Mouse (Mus musculus) embryonic facial prominence, embryonic 15.5 days (tissue): ENCODE data around the gene Cbx8. TPM values are rescaled to one million over a fixed set of nuclear protein-coding genes. Genes with fewer than 3 reads are reported as not detected.

Experiments used
- ATAC-seq: fragments of 200-750 bp; cut with Nextera tagmentation; 2 replicates; pipeline ENCODE4 v1.8.0; 2017; ENCODE audit warnings: low read depth, moderate TSS enrichment; ENCODE audit not compliant: insufficient number of reproducible peaks, low FRiP score, low TSS enrichment
- H3K27ac ChIP-seq: fragments of 300-500 bp; sonication (generic); replicated peaks from 2 replicates; pipeline ENCODE4 v1.5.1; 2015; ENCODE audit warnings: mild to moderate bottlenecking, inconsistent platforms
- H3K27me3 ChIP-seq: fragments of 300-500 bp; sonication (generic); 2 replicates; pipeline ENCODE4 v1.6.1; 2015; ENCODE audit warnings: inconsistent platforms
- H3K36me3 ChIP-seq: fragments of 300-500 bp; sonication (generic); 2 replicates; pipeline ENCODE4 v1.6.1; 2015; ENCODE audit warnings: mild to moderate bottlenecking, inconsistent platforms
- H3K4me1 ChIP-seq: fragments of 300-500 bp; sonication (generic); 2 replicates; pipeline ENCODE4 v1.6.1; 2015; ENCODE audit warnings: inconsistent platforms
- H3K4me2 ChIP-seq: fragments of 300-500 bp; sonication (generic); replicated peaks from 2 replicates; pipeline ENCODE4 v1.6.1; 2015; ENCODE audit warnings: mild to moderate bottlenecking, inconsistent platforms
- H3K4me3 ChIP-seq: fragments of 300-500 bp; sonication (generic); replicated peaks from 2 replicates; pipeline ENCODE4 v1.5.1; 2015; ENCODE audit warnings: mild to moderate bottlenecking, inconsistent platforms
- H3K9ac ChIP-seq: fragments of 300-500 bp; sonication (generic); 2 replicates; pipeline ENCODE4 v1.6.1; 2015; ENCODE audit warnings: inconsistent platforms
- H3K9me3 ChIP-seq: fragments of 300-500 bp; sonication (generic); replicated peaks from 2 replicates; pipeline ENCODE4 v1.6.1; 2016; ENCODE audit warnings: inconsistent platforms
- WGBS: fragments of 180-500 bp; shearing (Covaris S2); methylation state at CpG from one replicate; pipeline ENCODE4 v1.1.7; 2015; 5-methylcytosine and 5-hydroxymethylcytosine counted together
- polyA plus RNA-seq: library from polyadenylated mRNA; unstranded; fragments of >200 nt; fragmentation: Nextera tagmentation; extraction: Ambion mirVana; gene quantifications from 2 replicates; pipeline ENCODE4 v1.2.1, GENCODE M21; 2015

Cbx8 gene
- polyA plus RNA-seq, 1 experiment from 2014 or later: 10.3 TPM

- H3K27me3 ChIP-seq: peaks cover 21% of the 10 kb centered on the region
- no peak overlapping the region for H3K27ac ChIP-seq
- ATAC-seq: no peak
- peaks cover 29% of the 10 kb centered on the region for H3K4me1 ChIP-seq
- no peak overlapping the region for H3K4me3 ChIP-seq
- 68% methylated on average over 3 of the region's 3 CpGs for WGBS
- no peaks in the 10 kb centered on the region for H3K9me3 ChIP-seq
- H3K9ac ChIP-seq: no peak overlapping the region
- no peaks in the 10 kb centered on the region for H3K36me3 ChIP-seq
- no peak overlapping the region for H3K4me2 ChIP-seq
Observed at GRCm38 (mm10) chr11:118997182-118997581, 43.6 kb downstream of the Cbx8 start.

- H3K4me1 ChIP-seq: peaks cover 29% of the 10 kb centered on the region
- no peak overlapping the region for H3K4me3 ChIP-seq
- no peak overlapping the region for H3K27ac ChIP-seq
- no peak overlapping the region for H3K9ac ChIP-seq
- H3K36me3 ChIP-seq: no peaks in the 10 kb centered on the region
- peaks cover 17% of the 10 kb centered on the region for H3K27me3 ChIP-seq
- ATAC-seq: no peak
- WGBS: 34% methylated on average over 4 of the region's 4 CpGs
- H3K4me2 ChIP-seq: no peak overlapping the region
- no peaks in the 10 kb centered on the region for H3K9me3 ChIP-seq
Observed at GRCm38 (mm10) chr11:118995448-118995847, 45.3 kb downstream of the Cbx8 start.

GRCm38 (mm10) chr11:118992781-118993180, 48.0 kb downstream of the Cbx8 start:
- Histone ChIP-seq H3K4me3 (no peak overlapping the region), H3K27ac (no peak overlapping the region), H3K4me2 (no peak overlapping the region), H3K4me1 (peaks cover 12% of the 10 kb centered on the region; the same call in 1 of the 2 replicates), H3K9ac (no peak overlapping the region), H3K27me3 (no peaks in the 10 kb centered on the region), H3K36me3 (no peaks in the 10 kb centered on the region), H3K9me3 (no peaks in the 10 kb centered on the region)
- ATAC-seq: no peak
- 64% methylated on average over 3 of the region's 3 CpGs for WGBS

- Histone ChIP-seq H3K4me3 (no peak within 1 kb of the TSS), H3K27me3 (no peaks in the 10 kb centered on the region), H3K4me1 (no peaks in the 10 kb centered on the region), H3K9me3 (no peaks in the 10 kb centered on the region), H3K27ac (no peak within 1 kb of the TSS), H3K4me2 (no peak within 1 kb of the TSS), H3K36me3 (no peaks in the 10 kb centered on the region), H3K9ac (no peak within 1 kb of the TSS)
- 84% methylated on average over 10 of the region's 10 CpGs for WGBS
- ATAC-seq: no peak
Observed at GRCm38 (mm10) chr11:118987999-118988398, 52.8 kb downstream of the Cbx8 start, which contains the start of gene Enpp7. Gene Enpp7, plus strand, starts transcription at chr11:118988188.

Other genes starting within 250 kb of the Cbx8 start
- 0.55 and 0.58 TPM in 2 replicates for gene Rbfox3, start 129.4 kb downstream of the Cbx8 start, polyA plus RNA-seq
- gene Enpp7, start 52.8 kb downstream of the Cbx8 start, polyA plus RNA-seq: not detected in 2 replicates
- gene Cbx2, start 18.0 kb downstream of the Cbx8 start, polyA plus RNA-seq: 35.2 and 37.0 TPM in 2 replicates
- 17.2 and 21.4 TPM in 2 replicates for gene Cbx4, start 45.3 kb upstream of the Cbx8 start, polyA plus RNA-seq
- gene Tbc1d16, start 187.5 kb upstream of the Cbx8 start, polyA plus RNA-seq: 15.3 and 16.0 TPM in 2 replicates
- 10.3 and 13.0 TPM in 2 replicates for gene Ccdc40, start 187.6 kb upstream of the Cbx8 start, polyA plus RNA-seq
- 81.4 and 90.1 TPM in 2 replicates for gene Gaa, start 226.9 kb upstream of the Cbx8 start, polyA plus RNA-seq